Mouse (Mus musculus): ENCODE data around the gene Narfl.
"Not testable (repeated sequence)": the region's sequence is repeated elsewhere in the genome, so short reads cannot be mapped to it uniquely, and the experiment has no call there.

Gene Narfl

DNA sequence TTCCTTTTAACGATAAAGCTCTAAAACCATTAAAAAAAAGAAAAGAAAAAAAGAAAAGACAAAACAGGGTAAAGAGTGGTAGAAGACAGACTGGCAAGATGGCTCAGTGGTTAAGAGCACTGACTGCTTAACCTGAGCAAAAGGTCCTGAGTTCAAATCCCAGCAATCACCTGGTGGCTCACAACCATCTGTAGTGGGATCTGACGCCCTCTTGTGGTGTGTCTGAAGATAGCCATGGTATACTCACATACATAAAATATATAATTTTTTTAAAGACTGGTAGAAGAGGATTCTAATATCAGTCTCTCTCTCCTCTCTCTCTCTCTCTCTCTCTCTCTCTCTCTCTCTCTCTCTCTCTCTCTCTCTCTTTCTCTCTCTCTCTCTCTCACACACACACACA, 33.9 kb downstream of the Narfl start:
- DNase-seq = not testable (repeated sequence)

DNA sequence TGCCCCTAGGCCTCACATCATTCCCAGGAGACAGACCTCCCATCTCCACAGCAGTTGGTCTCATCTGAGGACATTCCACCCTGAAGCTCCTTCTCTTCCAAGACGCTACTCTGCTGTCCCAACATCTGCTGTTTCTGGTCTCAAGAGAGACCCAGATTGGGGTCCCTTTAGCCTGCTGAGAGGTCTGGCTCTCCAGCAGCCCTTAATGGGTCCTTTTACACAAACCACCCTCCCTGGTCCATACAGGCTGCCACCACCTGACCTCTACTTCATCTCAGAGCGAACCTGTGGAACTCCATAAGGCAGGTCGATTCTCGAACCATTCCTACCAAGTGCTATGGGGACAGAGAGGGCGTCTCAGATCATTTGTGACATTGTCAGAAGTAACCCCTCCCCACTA, 34.5 kb downstream of the Narfl start:
- no peak for DNase-seq

DNA sequence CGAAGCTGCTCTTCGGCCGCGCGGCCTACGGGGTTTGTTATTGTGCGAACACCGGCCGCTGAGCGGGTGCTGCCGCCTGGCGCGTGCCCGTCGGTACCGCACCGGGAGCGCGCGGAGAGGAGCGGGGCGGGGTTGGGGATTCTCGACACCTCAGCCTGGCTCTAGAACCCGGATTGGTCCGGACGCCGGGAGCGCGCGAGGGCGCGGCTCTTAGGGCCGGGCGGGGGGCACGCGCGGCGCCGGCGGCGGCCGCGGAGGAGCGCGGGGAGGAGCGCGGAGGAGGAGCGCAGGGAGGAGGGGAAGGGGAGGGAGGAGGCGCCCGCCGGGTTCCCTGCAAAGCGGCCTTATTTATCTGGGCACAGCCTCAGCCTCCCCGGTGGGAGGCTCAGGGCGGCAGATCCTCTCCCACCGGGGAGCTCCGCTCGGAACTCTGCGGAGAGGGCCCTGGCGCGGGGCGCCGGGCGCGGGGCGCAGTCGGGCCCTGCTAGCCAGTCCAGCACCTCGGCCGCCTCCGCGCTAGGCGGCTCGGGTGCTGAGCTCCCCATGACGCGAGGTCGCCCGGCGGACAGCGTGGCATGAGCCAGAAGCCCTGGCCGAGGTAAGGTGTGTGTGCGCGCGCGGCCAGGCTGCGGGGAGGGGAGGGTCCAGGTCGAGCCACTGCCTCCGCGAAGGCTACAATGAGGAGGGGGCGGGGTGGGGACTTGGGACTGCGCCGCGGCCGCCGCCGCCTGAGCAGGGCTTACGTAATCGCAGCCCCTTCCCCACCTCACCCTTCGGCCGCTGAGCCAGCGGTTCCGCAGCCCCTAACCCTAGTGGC, 35.4 kb downstream of the Narfl start, which contains the start of gene Fbxl16:
Gene Fbxl16 (plus strand): TSS at position 297 of the 817 bp plus-strand sequence.
- DNase-seq = no peak

DNA sequence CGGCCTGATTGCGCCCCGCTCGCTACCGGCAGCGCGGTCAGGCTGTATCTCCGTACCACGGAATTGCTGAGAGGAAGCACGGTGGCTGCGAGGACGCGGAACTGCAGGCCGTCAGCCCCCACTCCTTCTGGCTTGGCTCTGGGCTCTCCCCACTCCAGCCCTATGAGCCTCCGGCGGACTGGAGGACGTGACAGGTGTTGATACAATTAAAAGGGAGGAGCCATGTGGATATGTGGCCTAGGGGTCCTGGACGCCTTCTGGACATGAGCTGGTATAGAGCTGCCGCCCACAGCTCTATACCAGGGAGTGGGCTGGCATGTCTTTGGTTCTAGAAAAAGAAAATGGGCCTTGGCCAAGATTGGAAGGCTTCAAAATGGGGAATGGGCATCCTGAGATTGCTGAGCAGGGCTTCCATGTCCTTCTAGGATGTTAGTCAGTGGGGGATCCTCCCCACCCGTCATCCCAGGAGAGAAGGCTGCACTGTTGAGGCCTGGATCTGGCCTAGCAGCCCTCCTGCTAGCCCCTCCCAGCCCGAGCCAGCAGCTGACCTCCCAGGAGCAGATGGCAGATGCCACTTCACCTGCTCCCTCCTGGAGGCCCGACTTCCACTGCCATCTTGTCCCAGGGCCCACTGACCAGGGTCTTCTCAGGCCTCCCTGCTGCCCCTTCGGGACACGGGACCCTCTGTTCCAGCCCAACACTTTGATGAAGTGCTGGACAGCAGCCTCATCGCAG, 36.2 kb downstream of the Narfl start:
- DNase-seq = no peak

DNA sequence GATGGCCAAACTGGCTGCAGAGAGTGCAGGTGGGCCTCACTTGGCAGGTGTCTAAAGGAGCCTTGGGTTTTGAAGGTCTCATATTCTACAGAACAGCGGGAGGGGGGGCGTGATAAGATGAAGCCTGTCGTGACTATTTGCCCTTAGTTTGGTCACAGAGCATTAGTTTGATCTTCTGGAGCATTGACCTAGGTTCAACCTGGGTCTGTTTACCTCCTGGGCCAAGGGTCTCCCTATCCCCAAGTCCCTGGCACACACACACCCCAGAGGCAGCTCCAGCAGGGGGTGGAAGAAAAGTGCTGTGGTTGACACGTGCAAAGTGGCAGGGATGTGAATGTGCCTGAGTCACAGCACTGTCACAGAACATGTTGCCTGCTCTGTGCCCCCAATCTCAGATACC, 37.3 kb downstream of the Narfl start:
- DNase-seq = no peak

DNA sequence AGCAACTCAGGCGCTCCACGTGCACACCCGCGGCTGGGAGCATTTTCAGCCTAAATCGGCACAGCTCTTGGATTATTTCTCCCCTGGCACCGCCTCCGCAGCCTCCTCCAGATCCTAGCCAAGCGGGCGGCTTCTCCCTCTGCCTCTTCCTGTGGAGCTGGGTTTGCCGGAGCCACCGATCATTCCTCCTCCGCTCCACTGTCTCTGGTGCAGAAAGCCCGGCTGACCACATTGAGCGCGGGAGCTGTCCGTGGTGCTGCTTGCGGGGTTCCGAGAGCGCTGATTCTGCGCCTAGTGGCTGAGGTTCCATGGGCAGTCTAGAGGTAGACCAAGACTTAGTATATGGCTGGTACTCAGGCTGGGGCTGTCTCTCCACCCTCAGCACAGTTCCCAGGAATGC, 39.9 kb downstream of the Narfl start:
- peak in 1 of 2 experiments; percentile 75 for DNase-seq

DNA sequence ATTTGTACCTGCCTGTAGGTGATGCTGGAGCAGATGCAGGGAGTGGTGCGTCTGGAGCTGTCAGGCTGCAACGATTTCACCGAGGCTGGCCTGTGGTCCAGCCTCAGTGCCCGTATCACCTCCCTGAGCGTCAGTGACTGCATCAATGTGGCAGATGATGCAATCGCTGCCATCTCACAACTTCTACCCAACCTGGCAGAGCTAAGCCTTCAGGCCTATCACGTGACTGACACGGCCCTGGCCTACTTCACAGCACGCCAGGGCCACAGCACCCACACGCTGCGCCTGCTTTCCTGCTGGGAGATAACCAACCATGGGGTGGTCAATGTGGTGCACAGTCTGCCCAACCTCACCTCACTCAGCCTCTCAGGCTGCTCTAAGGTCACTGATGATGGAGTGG, 44.1 kb downstream of the Narfl start:
- DNase-seq = no peak

DNA sequence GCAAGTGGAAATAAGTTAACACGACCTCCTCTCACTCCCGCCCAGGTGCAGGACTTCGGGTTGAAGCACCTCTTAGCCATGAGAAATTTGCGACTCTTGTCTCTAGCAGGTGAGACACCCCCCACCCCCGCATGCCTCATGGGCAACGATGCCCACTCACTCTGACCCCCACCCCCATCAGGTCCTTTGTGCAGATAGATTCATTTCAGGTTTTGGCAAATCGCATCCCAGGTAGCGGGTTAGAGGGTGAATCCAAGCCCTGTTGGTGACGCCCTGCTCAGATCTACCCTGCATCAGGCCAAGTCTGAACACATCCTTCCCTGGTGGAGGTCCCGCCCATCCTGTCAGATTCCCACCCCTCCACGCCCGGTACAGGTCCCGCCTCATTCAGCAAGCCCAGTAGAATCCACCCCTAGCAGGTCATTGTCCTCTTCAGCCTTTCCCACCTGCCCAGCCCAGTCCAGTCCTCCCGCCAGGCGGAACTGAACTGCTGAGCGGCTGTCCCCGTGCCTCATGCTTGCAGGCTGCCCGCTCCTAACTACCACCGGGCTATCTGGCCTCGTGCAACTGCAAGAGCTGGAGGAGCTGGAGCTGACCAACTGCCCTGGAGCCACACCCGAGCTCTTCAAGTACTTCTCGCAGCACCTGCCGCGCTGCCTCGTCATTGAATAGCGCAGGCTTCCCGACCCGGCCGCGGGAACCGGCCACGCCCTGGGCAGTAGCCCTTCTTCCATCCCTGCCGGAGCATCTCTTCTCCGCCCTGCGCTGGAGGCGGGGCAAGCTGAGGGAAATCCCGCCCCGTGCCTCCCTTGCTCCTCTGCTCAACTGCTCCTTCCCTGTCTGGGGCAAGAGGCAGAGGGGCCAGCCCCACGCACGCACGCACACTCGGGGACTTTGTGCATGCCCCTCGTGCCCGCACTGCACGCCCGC, 45.5 kb downstream of the Narfl start:
- DNase-seq = no peak

DNA sequence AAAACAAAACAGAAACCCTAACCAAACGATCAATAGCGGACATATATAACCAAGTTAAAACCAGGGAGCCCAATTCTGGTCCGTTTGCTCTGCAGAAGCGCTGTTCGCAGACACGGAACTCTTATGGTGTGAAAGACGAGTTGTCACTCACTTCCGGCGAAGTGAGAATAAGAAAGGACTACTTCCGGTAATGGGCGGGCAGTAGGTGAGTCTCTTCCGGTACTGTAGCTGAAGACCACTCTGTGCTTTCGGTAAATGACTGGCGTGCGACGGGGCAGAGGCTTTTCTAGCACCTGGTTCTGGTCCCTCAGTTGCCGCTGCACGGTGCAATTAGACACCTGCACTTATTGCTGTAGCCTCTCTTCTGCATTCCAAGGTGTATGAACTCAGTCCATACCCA, 49.9 kb downstream of the Narfl start, which contains the start of gene Wdr24:
Gene Wdr24 (plus strand): TSS at position 176 of the 400 bp plus-strand sequence.
- peak; percentile 46 to 71 for DNase-seq

DNA sequence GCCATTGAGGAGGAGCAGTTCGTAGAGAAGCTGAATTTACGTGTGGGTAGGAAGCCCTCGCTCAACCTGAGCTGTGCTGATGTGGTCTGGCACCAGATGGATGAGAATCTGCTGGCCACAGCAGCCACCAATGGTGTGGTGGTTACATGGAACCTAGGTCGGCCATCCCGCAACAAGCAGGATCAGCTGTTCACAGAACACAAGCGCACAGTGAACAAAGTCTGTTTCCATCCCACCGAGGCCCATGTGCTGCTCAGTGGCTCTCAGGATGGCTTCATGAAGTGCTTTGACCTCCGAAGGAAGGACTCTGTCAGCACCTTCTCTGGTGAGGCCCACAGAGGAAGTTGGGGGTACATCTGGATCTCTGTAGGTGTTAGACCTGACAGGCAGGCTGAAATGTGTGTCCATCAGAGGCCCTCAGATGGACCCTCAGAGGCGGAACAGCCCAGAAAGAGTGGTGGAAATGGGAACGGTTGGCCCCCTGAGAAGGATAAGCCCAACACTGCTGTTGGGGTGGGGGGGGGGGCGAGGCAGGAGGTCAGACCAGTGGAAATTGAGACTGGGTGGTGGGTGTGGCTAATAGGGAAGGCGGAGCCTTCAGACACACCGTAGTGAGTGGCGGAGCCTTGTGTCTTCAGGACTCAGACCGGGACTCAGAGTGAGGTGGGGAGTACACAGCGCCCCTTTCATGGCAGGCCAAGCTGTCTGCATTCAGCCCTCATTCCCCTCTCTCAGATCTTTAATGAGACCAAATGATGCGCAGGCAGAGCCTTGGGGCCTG, 51.0 kb downstream of the Narfl start:
- no peak for DNase-seq

DNA sequence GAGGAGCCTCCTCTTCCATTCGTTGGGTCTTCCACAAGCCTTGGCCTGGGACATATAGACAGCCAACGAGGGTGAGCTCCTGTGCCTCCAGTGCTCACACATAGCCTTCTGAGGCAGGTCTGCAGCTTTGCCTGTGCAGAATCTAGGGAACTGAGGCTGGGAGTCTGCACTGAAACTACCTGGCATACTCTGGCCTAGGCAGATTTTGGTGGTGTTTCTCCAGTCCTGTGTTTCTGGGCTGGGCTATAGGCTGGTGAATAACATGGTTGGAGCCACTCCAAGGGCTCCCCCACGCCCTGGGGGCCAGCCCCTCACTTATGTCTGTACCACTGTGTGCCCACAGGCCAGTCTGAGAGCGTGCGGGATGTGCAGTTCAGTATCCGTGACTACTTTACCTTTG, 51.7 kb downstream of the Narfl start:
- DNase-seq = no peak

DNA sequence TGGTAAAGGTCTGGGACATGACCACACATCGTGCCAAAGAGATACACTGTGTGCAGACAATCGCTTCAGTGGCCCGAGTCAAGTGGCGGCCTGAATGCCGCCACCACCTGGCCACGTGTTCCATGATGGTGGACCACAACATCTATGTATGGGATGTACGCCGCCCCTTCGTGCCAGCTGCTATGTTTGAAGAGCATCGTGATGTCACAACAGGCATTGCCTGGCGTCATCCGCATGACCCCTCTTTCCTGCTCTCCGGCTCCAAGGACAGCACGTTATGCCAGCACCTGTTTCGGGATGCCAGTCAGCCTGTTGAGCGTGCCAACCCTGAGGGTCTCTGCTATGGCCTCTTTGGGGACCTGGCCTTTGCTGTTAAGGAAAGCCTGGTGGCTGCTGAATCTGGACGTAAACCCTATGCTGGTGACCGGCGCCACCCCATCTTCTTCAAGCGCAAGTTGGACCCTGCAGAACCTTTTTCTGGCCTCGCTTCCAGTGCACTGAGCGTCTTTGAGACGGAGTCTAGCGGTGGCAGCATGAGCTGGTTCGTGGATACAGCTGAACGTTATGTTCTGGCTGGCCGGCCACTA, 52.5 kb downstream of the Narfl start:
- DNase-seq = no peak

DNA sequence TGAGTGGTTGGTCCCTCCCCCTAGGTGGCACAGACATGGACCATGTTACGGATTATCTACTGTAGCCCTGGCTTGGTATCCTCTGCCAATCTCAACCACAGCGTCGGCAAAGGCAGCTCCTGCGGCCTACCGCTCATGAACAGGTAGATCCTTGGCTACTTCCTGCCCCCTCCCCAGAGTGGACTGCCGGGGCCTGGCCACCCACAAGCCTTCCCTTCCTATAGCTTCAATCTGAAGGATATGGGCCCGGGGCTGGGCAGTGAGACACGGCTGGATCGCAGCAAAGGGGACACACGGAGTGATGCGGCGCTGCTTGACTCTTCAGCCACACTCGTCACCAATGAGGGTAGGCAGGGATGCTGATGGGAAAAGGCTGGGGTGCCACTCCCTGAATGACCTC, 53.4 kb downstream of the Narfl start:
- DNase-seq = no peak

DNA sequence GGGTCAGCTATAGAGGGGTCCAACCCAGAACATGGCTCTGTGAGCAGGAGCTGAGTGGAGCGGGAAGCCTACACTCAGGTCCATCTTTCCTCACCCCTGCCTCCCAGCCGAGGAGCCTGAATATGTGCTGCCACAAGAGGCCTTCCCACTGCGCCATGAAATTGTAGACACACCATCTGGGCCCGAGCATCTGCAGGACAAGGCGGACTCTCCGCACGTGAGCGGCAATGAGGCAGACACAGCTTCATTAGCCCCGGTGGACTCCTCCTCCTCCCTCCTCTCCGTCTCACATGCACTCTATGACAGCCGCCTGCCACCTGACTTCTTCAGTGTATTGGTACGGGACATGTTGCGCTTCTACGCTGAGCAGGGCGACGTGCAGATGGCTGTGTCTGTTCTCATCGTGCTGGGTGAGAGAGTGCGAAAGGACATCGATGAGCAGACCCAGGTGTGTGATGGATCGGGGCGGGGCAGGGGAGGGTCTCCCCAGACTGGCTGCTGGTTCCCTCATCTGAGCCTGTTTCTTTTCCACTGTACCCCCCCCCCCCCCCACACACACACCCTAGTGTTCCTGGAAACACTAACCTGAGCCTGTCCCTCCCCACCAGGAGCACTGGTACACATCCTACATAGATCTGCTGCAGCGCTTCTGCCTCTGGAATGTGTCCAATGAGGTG, 54.1 kb downstream of the Narfl start:
- DNase-seq = no peak

DNA sequence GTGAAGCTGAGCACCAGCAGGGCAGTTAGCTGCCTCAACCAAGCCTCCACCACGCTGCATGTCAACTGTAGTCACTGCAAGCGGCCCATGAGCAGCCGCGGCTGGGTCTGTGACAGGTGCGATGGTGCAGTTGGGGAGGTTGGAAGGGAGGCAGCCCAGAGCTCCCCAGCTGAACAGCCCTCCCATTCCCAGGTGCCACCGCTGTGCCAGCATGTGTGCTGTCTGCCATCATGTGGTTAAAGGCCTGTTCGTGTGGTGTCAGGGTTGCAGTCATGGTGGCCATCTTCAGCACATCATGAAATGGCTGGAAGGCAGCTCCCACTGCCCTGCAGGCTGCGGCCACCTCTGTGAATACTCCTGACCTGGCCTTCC, 54.6 kb downstream of the Narfl start:
- DNase-seq = no peak

DNA sequence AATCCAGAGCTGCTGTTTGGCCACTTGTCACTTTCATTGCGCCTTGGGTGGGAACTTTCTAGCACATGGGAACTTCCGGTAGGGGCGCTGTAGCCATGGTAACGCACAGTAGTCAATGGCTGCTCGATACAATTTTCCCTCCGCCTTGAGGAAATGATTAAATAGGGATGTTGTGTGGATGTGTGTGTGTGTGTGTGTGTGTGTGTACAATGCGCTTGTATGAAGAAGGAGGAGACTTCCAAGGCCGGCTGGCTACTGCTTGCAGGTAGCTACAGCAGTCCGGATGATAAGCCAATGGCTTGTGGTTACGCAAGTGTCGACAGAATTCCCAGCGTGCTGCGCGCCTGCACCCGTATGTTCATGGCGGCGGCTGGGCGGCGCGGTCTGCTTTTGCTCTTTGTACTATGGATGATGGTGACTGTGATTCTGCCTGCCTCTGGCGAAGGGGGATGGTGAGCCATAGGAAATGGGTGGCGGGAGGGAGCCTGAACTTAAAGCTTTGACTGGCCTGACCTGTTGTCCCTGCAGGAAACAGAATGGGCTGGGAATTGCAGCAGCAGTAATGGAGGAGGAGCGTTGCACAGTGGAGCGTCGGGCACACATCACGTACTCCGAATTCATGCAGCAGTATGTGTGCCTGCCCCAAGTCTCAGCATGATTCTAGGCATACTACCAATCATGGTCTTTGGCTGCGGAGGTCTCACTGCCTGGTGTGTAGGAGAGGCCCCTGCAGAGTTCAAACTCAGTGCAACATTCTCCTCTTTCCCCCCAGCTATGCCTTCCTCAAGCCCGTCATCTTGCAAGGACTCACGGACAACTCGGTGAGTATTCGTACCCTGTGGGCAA, 55.4 kb downstream of the Narfl start, which contains the start of gene Jmjd8:
Gene Jmjd8 (plus strand): TSS at position 156 of the 846 bp plus-strand sequence.
- peak; percentile 52 to 69 for DNase-seq

DNA sequence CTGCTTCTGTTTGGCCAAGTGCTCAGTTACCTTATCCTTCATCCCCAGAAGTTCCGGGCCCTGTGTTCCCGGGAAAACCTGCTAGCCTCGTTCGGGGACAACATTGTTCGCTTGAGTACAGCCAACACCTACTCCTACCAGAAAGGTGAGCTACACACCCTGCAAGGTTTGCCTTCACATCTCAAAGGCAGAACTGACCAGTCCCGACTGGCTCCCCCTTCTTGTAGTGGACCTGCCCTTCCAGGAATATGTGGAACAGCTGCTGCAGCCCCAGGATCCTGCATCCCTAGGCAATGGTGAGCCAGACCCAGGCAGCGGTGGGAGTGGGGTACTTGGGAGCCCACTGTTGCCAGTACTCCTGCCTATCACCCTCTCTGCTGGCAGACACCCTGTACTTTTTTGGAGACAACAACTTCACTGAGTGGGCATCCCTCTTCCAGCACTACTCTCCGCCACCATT, 56.0 kb downstream of the Narfl start:
- no peak for DNase-seq

DNA sequence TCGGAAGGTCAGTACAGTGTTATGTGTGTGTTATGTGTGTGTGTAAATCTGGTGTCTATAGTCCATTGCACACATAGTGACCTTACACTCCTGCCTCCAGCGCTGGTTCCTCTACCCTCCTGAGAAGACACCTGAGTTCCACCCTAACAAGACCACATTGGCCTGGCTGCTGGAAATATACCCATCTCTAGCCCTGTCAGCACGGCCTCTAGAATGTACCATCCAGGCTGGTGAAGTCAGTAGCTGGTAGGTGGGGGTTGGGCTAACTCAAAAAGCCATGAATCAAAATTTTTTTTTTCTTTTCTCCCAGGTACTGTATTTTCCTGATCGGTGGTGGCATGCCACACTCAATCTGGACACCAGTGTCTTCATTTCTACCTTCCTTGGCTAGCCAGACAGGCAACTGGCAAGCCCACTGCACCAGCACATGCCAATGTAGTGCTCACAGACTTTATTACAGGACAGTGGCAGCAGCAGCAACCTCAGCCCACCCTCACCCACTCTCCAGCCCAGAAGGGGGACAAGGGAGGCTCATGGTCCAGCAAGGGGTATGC, 56.7 kb downstream of the Narfl start:
- DNase-seq = no peak

DNA sequence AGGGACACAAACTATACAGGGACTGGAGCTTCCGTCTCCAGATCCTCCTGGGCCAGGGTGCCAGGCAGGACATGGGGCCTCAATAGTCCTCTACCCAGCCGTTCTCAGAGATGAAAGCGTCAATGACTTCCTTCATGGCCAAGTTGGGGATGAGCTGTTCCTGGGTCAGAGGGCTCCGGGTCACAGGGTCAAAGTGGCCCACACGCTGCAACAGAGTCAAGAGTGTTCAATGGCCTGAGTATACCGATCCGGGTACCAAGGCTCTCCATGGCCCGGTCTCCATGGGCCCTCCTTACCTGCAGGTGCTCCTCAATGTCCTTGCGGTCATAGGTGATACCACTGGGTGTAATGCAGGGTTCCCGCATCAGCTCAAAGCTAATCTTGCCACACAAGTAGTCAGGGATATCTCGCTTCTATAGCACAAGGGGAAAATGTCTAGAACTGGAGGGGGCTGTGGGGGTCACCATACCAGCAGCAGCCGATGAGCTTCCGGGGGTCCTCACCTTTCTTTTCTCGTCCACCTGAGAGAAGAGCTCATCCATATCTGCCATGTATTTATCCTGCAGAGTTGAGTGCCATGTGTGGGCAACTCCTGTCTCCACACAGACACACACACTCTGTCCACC, 57.3 kb downstream of the Narfl start:
- DNase-seq = no peak
